Mouse (Mus musculus) stomach, postnatal 0 days (tissue): ENCODE results near the gene Slc25a30. TPM values are rescaled to one million over a fixed set of nuclear protein-coding genes. Genes with fewer than 3 reads are reported as not detected.

Experiments used
- ATAC-seq: fragments of 200-750 bp; cut with Nextera tagmentation; 2 replicates; pipeline ENCODE4 v1.8.0; 2017; ENCODE audit not compliant: low FRiP score, low TSS enrichment
- DNase-seq: peaks from one replicate; pipeline ENCODE4 v3.0.0-alpha.2; 2016; ENCODE audit warnings: low spot score
- H3K27ac ChIP-seq: fragments of 300-500 bp; sonication (generic); replicated peaks from 2 replicates; pipeline ENCODE4 v1.5.1; 2014; ENCODE audit warnings: mild to moderate bottlenecking, control low read depth
- H3K27me3 ChIP-seq: fragments of 300-500 bp; sonication (generic); 2 replicates; pipeline ENCODE4 v1.6.1; 2014; ENCODE audit warnings: low read length; ENCODE audit not compliant: control insufficient read depth, insufficient read depth
- H3K36me3 ChIP-seq: fragments of 300-500 bp; sonication (generic); 2 replicates; pipeline ENCODE4 v1.6.1; 2014; ENCODE audit warnings: low read length, mixed read lengths; ENCODE audit not compliant: control insufficient read depth, insufficient read depth
- H3K4me1 ChIP-seq: fragments of 300-500 bp; sonication (generic); replicated peaks from 2 replicates; pipeline ENCODE4 v1.6.1; 2014; ENCODE audit warnings: antibody characterized with exemption; ENCODE audit not compliant: control insufficient read depth, insufficient read depth
- H3K4me2 ChIP-seq: fragments of 300-500 bp; sonication (generic); replicated peaks from 2 replicates; pipeline ENCODE4 v1.6.1; 2014; ENCODE audit warnings: low read depth, mild to moderate bottlenecking, control low read depth, moderate library complexity
- H3K4me3 ChIP-seq: fragments of 300-500 bp; sonication (generic); 2 replicates; pipeline ENCODE4 v1.5.1; 2014; ENCODE audit warnings: low read depth, low read length, control low read depth
- H3K9ac ChIP-seq: fragments of 300-500 bp; sonication (generic); 2 replicates; pipeline ENCODE4 v1.6.1; 2014; ENCODE audit warnings: mild to moderate bottlenecking, low read length, control low read depth, mixed read lengths
- H3K9me3 ChIP-seq: fragments of 300-500 bp; sonication (generic); 2 replicates; pipeline ENCODE4 v1.6.1; 2016; ENCODE audit warnings: low read length; ENCODE audit not compliant: control insufficient read depth
- CTCF ChIP-seq: IDR thresholded peaks from 2 replicates; pipeline ENCODE4 v1.5.1; 2016; ENCODE audit warnings: antibody characterized with exemption, low read depth, mild to moderate bottlenecking, moderate library complexity
- EP300 ChIP-seq: optimal IDR thresholded peaks from 2 replicates; pipeline ENCODE3; 2016; ENCODE audit warnings: antibody characterized with exemption
- WGBS: fragments of 180-500 bp; shearing (Covaris S2); extraction: QIAGEN DNeasy Blood & Tissue Kit; methylation state at CpG from one replicate; pipeline ENCODE4 v1.1.7; 2014; 5-methylcytosine and 5-hydroxymethylcytosine counted together
- polyA plus RNA-seq: library from polyadenylated mRNA; unstranded; fragments of >200 nt; fragmentation: Nextera tagmentation; extraction: Ambion mirVana; gene quantifications from 2 replicates; pipeline ENCODE4 v1.2.1, GENCODE M21; 2015

Slc25a30 gene
- polyA plus RNA-seq, 1 experiment from 2014 or later = 1.3 TPM

DNA sequence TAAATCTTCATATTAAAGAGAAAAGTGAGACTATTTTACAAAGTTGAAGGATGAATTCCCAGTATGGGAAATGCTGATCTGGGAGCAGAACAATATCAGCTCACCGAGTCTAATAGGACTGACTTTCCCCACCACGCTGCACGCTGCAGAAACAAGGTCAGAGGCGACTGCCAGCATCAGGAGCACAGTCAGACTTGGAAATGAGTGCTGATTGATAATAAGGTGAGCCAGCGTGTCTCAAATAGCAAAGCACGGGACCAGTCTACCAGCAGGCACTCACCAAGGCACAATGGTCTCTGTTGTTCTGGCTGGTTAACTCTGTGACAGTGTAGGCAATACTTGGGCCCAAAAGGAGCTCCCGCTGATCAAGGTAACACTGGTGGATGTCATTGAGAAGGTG lies 54.2 kb downstream of the Slc25a30 start:
- ATAC-seq = no peak
- WGBS = 91% methylated on average over 7 of the region's 7 CpGs
- Histone ChIP-seq H3K4me2 (no peak overlapping the region), H3K36me3 (peaks cover 42% of the 10 kb centered on the region), H3K27ac (no peak overlapping the region), H3K9me3 (no peaks in the 10 kb centered on the region), H3K4me1 (no peaks in the 10 kb centered on the region), H3K9ac (no peak overlapping the region), H3K4me3 (no peak overlapping the region), H3K27me3 (no peaks in the 10 kb centered on the region)
- no peak for TF ChIP-seq CTCF
- TF ChIP-seq EP300 = no peak
- DNase-seq = no peak

DNA sequence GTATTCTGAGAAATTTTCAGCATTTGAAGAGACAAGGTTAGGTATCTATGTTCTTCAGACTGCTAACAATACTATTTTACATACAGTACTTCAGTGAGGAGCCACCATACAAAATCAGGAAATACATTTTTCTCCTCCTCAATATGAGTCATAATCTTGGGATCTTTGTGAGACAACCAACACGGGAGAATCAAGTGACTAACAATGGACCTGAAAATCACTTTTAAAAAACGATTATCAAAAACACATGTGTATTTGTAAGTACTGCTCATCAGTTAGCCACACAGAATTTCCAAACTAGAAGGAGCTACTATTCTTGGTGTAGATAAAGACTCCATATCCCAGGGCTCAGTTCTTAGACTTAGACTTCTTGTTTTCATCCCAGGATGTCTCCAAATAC lies 55.5 kb downstream of the Slc25a30 start:
- no peak overlapping the region for H3K9ac ChIP-seq
- H3K4me1 ChIP-seq = no peaks in the 10 kb centered on the region
- H3K4me2 ChIP-seq = no peak overlapping the region
- WGBS = 77% methylated on average over 2 of the region's 2 CpGs
- peaks cover 35% of the 10 kb centered on the region for H3K36me3 ChIP-seq
- DNase-seq (no peak), ATAC-seq (no peak)
- H3K27ac ChIP-seq = no peak overlapping the region
- H3K9me3 ChIP-seq = no peaks in the 10 kb centered on the region
- no peaks in the 10 kb centered on the region for H3K27me3 ChIP-seq
- no peak overlapping the region for H3K4me3 ChIP-seq
- TF ChIP-seq EP300 (no peak), CTCF (no peak)

DNA sequence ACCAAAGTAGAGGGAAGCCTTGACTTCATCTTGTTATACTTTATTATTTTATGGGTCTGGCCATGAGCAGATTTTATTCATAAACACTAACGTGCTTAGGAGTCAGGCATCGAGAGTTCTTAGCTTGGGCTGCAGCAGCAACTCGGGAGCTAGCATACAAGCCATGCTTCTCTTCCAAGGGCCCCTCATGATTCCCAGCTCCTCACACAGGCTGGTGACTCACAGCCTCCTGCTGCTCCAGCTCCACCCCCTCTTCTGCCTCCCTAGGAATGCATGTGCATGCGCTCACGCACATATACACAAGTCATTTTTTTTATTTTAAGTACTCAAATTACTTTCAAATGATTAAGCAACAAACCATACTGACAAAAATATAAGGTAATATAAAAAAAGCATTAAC lies 58.7 kb downstream of the Slc25a30 start:
- Histone ChIP-seq H3K36me3 (peaks cover 34% of the 10 kb centered on the region), H3K27me3 (no peaks in the 10 kb centered on the region), H3K9me3 (no peaks in the 10 kb centered on the region), H3K4me1 (no peaks in the 10 kb centered on the region), H3K4me2 (no peak overlapping the region), H3K9ac (no peak overlapping the region), H3K4me3 (no peak overlapping the region), H3K27ac (no peak overlapping the region)
- ATAC-seq (no peak), DNase-seq (no peak)
- TF ChIP-seq CTCF = no peak
- TF ChIP-seq EP300 = no peak
- 84% methylated on average over 5 of the region's 5 CpGs for whole genome bisulfite sequencing

DNA sequence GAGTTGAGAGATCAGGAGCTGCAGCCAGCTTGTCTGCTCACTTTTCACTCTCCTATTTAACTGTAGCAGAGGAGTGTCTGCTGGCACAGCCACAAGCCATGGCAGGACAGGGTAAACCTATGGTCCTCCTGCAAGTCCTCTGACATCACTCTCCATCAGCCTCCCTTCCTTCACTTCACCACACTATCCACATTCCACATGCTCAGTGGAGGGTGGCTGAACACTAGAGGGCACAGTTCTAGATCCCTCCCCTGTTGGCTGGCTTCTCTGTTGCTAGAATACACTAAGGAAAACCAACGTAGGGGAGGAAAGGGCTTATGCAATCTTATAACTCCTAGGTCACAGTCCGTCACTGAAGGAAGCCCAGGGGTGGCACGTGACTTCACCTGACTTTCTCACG lies 59.8 kb downstream of the Slc25a30 start:
- Histone ChIP-seq H3K9me3 (no peaks in the 10 kb centered on the region), H3K9ac (no peak overlapping the region), H3K4me3 (no peak overlapping the region), H3K36me3 (peaks cover 28% of the 10 kb centered on the region; the same call in 1 of the 2 replicates), H3K27me3 (no peaks in the 10 kb centered on the region), H3K4me2 (no peak overlapping the region), H3K4me1 (no peaks in the 10 kb centered on the region), H3K27ac (no peak overlapping the region)
- TF ChIP-seq EP300 (no peak), CTCF (peak; percentile 64)
- ATAC-seq = peak; percentile 56; the same call in 1 of the 2 replicates
- peak; percentile 22 for DNase-seq
- WGBS = 62% methylated on average over 4 of the region's 4 CpGs

DNA sequence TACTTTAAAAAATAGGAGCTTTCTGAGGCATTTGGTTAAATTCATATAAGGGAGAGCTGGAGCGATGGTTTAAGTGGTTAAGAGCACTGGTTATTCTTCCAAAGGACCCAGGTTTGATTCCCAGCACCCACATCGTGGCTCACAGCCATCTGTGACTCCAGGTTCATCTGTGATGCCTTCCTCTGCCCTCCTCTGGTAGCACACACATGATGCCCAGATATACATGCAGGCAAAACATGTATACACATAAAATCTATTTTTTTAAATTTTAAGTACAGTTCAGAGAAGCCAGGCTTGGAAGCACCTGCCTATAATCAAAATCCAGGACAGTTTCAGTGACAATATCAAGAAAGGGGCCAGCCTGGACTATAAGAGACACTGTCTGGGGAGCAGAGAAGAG lies 64.0 kb downstream of the Slc25a30 start:
- no peak overlapping the region for H3K9ac ChIP-seq
- H3K4me1 ChIP-seq = no peaks in the 10 kb centered on the region
- WGBS = 97% methylated on average over 2 of the region's 2 CpGs
- peaks cover 26% of the 10 kb centered on the region for H3K36me3 ChIP-seq
- no peak for ATAC-seq
- TF ChIP-seq EP300 = no peak
- no peak for TF ChIP-seq CTCF
- no peak overlapping the region for H3K27ac ChIP-seq
- DNase-seq = no peak
- no peak overlapping the region for H3K4me3 ChIP-seq
- no peaks in the 10 kb centered on the region for H3K9me3 ChIP-seq
- H3K4me2 ChIP-seq = no peak overlapping the region
- H3K27me3 ChIP-seq = no peaks in the 10 kb centered on the region

DNA sequence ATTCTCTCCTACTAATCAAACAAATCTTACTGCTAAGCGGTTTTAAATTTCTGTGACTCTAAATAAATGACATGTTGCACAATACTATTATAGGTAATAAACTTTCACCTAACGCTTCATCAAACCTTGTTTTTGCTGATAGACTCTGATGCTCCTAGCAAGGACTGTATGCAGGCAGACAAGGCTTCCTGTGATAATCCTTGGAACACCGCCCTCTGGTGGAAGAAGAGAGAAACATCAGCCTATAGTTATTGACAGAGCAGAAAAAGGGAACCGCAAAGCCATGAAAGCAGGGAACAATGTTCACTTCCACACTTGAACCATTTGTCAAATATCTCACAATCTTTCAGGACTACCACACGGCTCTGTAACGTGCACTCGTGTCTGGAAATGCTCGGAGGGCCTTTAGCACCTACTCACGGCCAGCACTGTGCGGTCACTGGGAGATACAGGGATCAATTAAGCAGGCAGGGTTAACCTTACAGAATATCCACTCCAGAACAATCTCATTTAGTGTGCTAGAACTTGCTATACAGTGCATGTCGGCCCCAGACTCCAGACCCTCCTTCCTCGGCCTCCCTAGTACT lies 64.8 kb downstream of the Slc25a30 start:
- no peaks in the 10 kb centered on the region for H3K4me1 ChIP-seq
- DNase-seq (no peak), ATAC-seq (0 out of 2 replicates have a peak, but pooled peaks have one; percentile 60)
- H3K36me3 ChIP-seq = peaks cover 24% of the 10 kb centered on the region
- H3K27ac ChIP-seq = no peak overlapping the region
- H3K9ac ChIP-seq = no peak overlapping the region
- no peak overlapping the region for H3K4me2 ChIP-seq
- no peaks in the 10 kb centered on the region for H3K9me3 ChIP-seq
- TF ChIP-seq CTCF (peak; percentile 94), EP300 (no peak)
- WGBS = 57% methylated on average over 12 of the region's 12 CpGs
- H3K4me3 ChIP-seq = no peak overlapping the region
- H3K27me3 ChIP-seq = no peaks in the 10 kb centered on the region
